Mouse (Mus musculus) limb, embryonic 14.5 days (tissue): Measurements from ENCODE around the gene Ccdc146. TPM values are rescaled to one million over a fixed set of nuclear protein-coding genes. Genes with fewer than 3 reads are reported as not detected.

Experiments
- ATAC-seq: fragments of 200-750 bp; cut with Nextera tagmentation; 2 replicates; pipeline ENCODE4 v1.8.0; 2017; ENCODE audit warnings: low read depth, moderate number of reproducible peaks, moderate TSS enrichment; ENCODE audit not compliant: low FRiP score
- DNase-seq: peaks from one replicate; pipeline ENCODE4 v3.0.0-alpha.2; 2015; ENCODE audit warnings: low spot score
- H3K27ac ChIP-seq: fragments of 300-500 bp; sonication (generic); replicated peaks from 2 replicates; pipeline ENCODE4 v1.5.1; 2014; ENCODE audit warnings: low read depth, mild to moderate bottlenecking, low read length, moderate library complexity, mixed read lengths
- H3K27me3 ChIP-seq: fragments of 300-500 bp; sonication (generic); 2 replicates; pipeline ENCODE4 v1.6.1; 2014; ENCODE audit warnings: low read length, mixed read lengths; ENCODE audit not compliant: control insufficient read depth, insufficient read depth
- H3K36me3 ChIP-seq: fragments of 300-500 bp; sonication (generic); 2 replicates; pipeline ENCODE4 v1.6.1; 2014; ENCODE audit warnings: mild to moderate bottlenecking, low read length, moderate library complexity, mixed read lengths; ENCODE audit not compliant: control insufficient read depth, insufficient read depth
- H3K4me1 ChIP-seq: fragments of 300-500 bp; sonication (generic); 2 replicates; pipeline ENCODE4 v1.6.1; 2014; ENCODE audit warnings: antibody characterized with exemption, low read length, mixed read lengths; ENCODE audit not compliant: control insufficient read depth, insufficient read depth
- H3K4me2 ChIP-seq: fragments of 300-500 bp; sonication (generic); replicated peaks from 2 replicates; pipeline ENCODE4 v1.6.1; 2014; ENCODE audit warnings: low read depth, mild to moderate bottlenecking, low read length, moderate library complexity; ENCODE audit not compliant: severe bottlenecking
- H3K4me3 ChIP-seq: fragments of 300-500 bp; sonication (generic); replicated peaks from 2 replicates; pipeline ENCODE4 v1.5.1; 2014; ENCODE audit warnings: low read length
- H3K9ac ChIP-seq: fragments of 300-500 bp; sonication (generic); 2 replicates; pipeline ENCODE4 v1.6.1; 2014; ENCODE audit warnings: mild to moderate bottlenecking, low read depth, low read length, moderate library complexity; ENCODE audit not compliant: severe bottlenecking
- H3K9me3 ChIP-seq: fragments of 300-500 bp; sonication (generic); 2 replicates; pipeline ENCODE4 v1.6.1; 2016; ENCODE audit warnings: low read length; ENCODE audit not compliant: control insufficient read depth
- POLR2A ChIP-seq: fragments of 200-500 bp; IDR thresholded peaks from 2 replicates; pipeline ENCODE4 v1.8.0; 2012; ENCODE audit warnings: inconsistent platforms, mild to moderate bottlenecking, moderate library complexity, borderline replicate concordance; ENCODE audit not compliant: insufficient read depth, insufficient read length; ENCODE audit errors: extremely low read depth
- WGBS: fragments of 180-500 bp; shearing (Covaris S2); extraction: QIAGEN DNeasy Blood & Tissue Kit; methylation state at CpG from one replicate; pipeline ENCODE4 v1.1.7; 2014; 5-methylcytosine and 5-hydroxymethylcytosine counted together
- polyA plus RNA-seq, 2 experiments: library from polyadenylated mRNA; depleted of rRNA in 1 of 2; stranded (reverse) in 1 of 2; unstranded in 1 of 2; fragments of >200 nt; fragmentation: Nextera tagmentation in 1 of 2; extraction: Ambion mirVana in 1 of 2; gene quantifications; 2 replicates each; pipeline versions ENCODE4 v1.2.1 to v1.2.3; 2012 to 2014

Ccdc146 gene
- polyA plus RNA-seq, 2 experiments: 0.09 to 0.18 TPM

- TF ChIP-seq POLR2A: no peak
- Histone ChIP-seq H3K36me3 (no peaks in the 10 kb centered on the region), H3K4me1 (peaks cover 12% of the 10 kb centered on the region), H3K27me3 (no peaks in the 10 kb centered on the region), H3K9me3 (no peaks in the 10 kb centered on the region), H3K9ac (no peak overlapping the region), H3K27ac (no peak overlapping the region), H3K4me3 (no peak overlapping the region), H3K4me2 (no peak overlapping the region)
- no peak for ATAC-seq
- no peak for DNase-seq
- 51% methylated on average over 4 of the region's 4 CpGs for WGBS
Measured at GRCm38 (mm10) chr5:21257126-21257525, 167.4 kb downstream of the Ccdc146 start.

GRCm38 (mm10) chr5:21255551-21256132 lies 168.8 kb downstream of the Ccdc146 start:
- 78% methylated on average over 5 of the region's 5 CpGs for WGBS
- Histone ChIP-seq H3K4me3 (no peak overlapping the region), H3K4me2 (no peak overlapping the region), H3K27me3 (no peaks in the 10 kb centered on the region), H3K36me3 (no peaks in the 10 kb centered on the region), H3K9ac (no peak overlapping the region), H3K27ac (no peak overlapping the region), H3K9me3 (no peaks in the 10 kb centered on the region), H3K4me1 (peaks cover 2% of the 10 kb centered on the region; the same call in 1 of the 2 replicates)
- DNase-seq (no peak), ATAC-seq (no peak)
- TF ChIP-seq POLR2A: no peak

GRCm38 (mm10) chr5:21254731-21255525 lies 169.5 kb downstream of the Ccdc146 start:
- no peaks in the 10 kb centered on the region for H3K27me3 ChIP-seq
- no peak overlapping the region for H3K27ac ChIP-seq
- no peaks in the 10 kb centered on the region for H3K4me1 ChIP-seq
- WGBS: 83% methylated on average over 12 of the region's 12 CpGs
- no peaks in the 10 kb centered on the region for H3K36me3 ChIP-seq
- ATAC-seq (no peak), DNase-seq (no peak)
- no peak overlapping the region for H3K4me3 ChIP-seq
- no peaks in the 10 kb centered on the region for H3K9me3 ChIP-seq
- H3K9ac ChIP-seq: no peak overlapping the region
- TF ChIP-seq POLR2A: no peak
- no peak overlapping the region for H3K4me2 ChIP-seq

GRCm38 (mm10) chr5:21248834-21249233 lies 175.6 kb downstream of the Ccdc146 start:
- H3K27me3 ChIP-seq: no peaks in the 10 kb centered on the region
- WGBS: 58% methylated on average over 5 of the region's 5 CpGs
- no peak for ATAC-seq
- H3K4me1 ChIP-seq: peaks cover 8% of the 10 kb centered on the region; the same call in 1 of the 2 replicates
- H3K27ac ChIP-seq: no peak overlapping the region
- no peaks in the 10 kb centered on the region for H3K9me3 ChIP-seq
- H3K36me3 ChIP-seq: no peaks in the 10 kb centered on the region
- H3K9ac ChIP-seq: no peak overlapping the region
- no peak overlapping the region for H3K4me3 ChIP-seq
- no peak for DNase-seq
- TF ChIP-seq POLR2A: no peak
- H3K4me2 ChIP-seq: no peak overlapping the region

GRCm38 (mm10) chr5:21247916-21248315 lies 176.6 kb downstream of the Ccdc146 start:
- TF ChIP-seq POLR2A: no peak
- Histone ChIP-seq H3K4me3 (no peak overlapping the region), H3K36me3 (no peaks in the 10 kb centered on the region), H3K9me3 (no peaks in the 10 kb centered on the region), H3K27me3 (no peaks in the 10 kb centered on the region), H3K27ac (no peak overlapping the region), H3K9ac (no peak overlapping the region), H3K4me2 (no peak overlapping the region), H3K4me1 (peaks cover 8% of the 10 kb centered on the region; the same call in 1 of the 2 replicates)
- WGBS: 46% methylated on average over 2 of the region's 2 CpGs
- DNase-seq: peak; percentile 23
- ATAC-seq: peak; percentile 73
